Mouse (Mus musculus): ENCODE data around the gene Slc38a3. TPM values are rescaled to one million over a fixed set of nuclear protein-coding genes. Genes with fewer than 3 reads are reported as not detected.

Slc38a3 gene
- polyA plus RNA-seq, 1 experiment from 2014 or later = 8.1 TPM

GRCm38 (mm10) chr9:107643544-107644214 is 25.7 kb downstream of the Slc38a3 start:
- WGBS = 89% methylated on average over 13 of the region's 13 CpGs
- H3K4me3 ChIP-seq (replicated peaks) = no peak overlapping the region
- H3K27ac ChIP-seq = no peak overlapping the region
- H3K27me3 ChIP-seq = no peaks in the 10 kb centered on the region
- H3K4me2 ChIP-seq = peak overlapping the region; percentile 73; the same call in 1 of the 2 replicates
- no peaks in the 10 kb centered on the region for H3K9me3 ChIP-seq (replicated peaks)
- peaks cover 24% of the 10 kb centered on the region for H3K4me1 ChIP-seq
- no peaks in the 10 kb centered on the region for H3K36me3 ChIP-seq
- no peak for ATAC-seq (replicated peaks; ENCODE audit: low FRiP score)
- H3K9ac ChIP-seq = no peak overlapping the region

- no peak overlapping the region for H3K4me3 ChIP-seq (replicated peaks)
- no peak overlapping the region for H3K27ac ChIP-seq
- H3K27me3 ChIP-seq = no peaks in the 10 kb centered on the region
- H3K4me1 ChIP-seq = peaks cover 31% of the 10 kb centered on the region
- H3K9me3 ChIP-seq (replicated peaks) = no peaks in the 10 kb centered on the region
- ATAC-seq (replicated peaks; ENCODE audit: low FRiP score) = no peak
- 37% methylated on average over 8 of the region's 8 CpGs for WGBS
- no peaks in the 10 kb centered on the region for H3K36me3 ChIP-seq
- H3K4me2 ChIP-seq = no peak overlapping the region
- H3K9ac ChIP-seq = no peak overlapping the region
Measured at GRCm38 (mm10) chr9:107641666-107642065, 27.7 kb downstream of the Slc38a3 start.

- peaks cover 37% of the 10 kb centered on the region for H3K4me1 ChIP-seq
- H3K9ac ChIP-seq = no peak overlapping the region
- no peaks in the 10 kb centered on the region for H3K27me3 ChIP-seq
- no peak overlapping the region for H3K4me3 ChIP-seq (replicated peaks)
- no peaks in the 10 kb centered on the region for H3K36me3 ChIP-seq
- 0 out of 2 replicates have a peak overlapping the region, but pooled peaks have one; percentile 7 for H3K27ac ChIP-seq
- no peak overlapping the region for H3K4me2 ChIP-seq
- no peaks in the 10 kb centered on the region for H3K9me3 ChIP-seq (replicated peaks)
- 43% methylated on average over 8 of the region's 8 CpGs for WGBS
- no peak for ATAC-seq (replicated peaks; ENCODE audit: low FRiP score)
Measured at GRCm38 (mm10) chr9:107640257-107640772, 29.0 kb downstream of the Slc38a3 start.

- H3K27me3 ChIP-seq = no peaks in the 10 kb centered on the region
- H3K9me3 ChIP-seq (replicated peaks) = no peaks in the 10 kb centered on the region
- H3K4me2 ChIP-seq = no peak overlapping the region
- peaks cover 42% of the 10 kb centered on the region for H3K4me1 ChIP-seq
- no peak for ATAC-seq (replicated peaks; ENCODE audit: low FRiP score)
- no peak overlapping the region for H3K4me3 ChIP-seq (replicated peaks)
- 34% methylated on average over 7 of the region's 7 CpGs for WGBS
- H3K9ac ChIP-seq = no peak overlapping the region
- H3K36me3 ChIP-seq = no peaks in the 10 kb centered on the region
- H3K27ac ChIP-seq = no peak overlapping the region
Measured at GRCm38 (mm10) chr9:107637070-107637469, 32.3 kb downstream of the Slc38a3 start.

- Histone ChIP-seq H3K36me3 (peaks cover 8% of the 10 kb centered on the region; the same call in 1 of the 2 replicates), H3K4me1 (peaks cover 54% of the 10 kb centered on the region), H3K27ac (peak within 1 kb of the TSS; percentile 92), H3K9me3 (replicated peaks) (no peaks in the 10 kb centered on the region), H3K27me3 (no peaks in the 10 kb centered on the region), H3K4me3 (replicated peaks) (peak within 1 kb of the TSS; percentile 93), H3K9ac (peak within 1 kb of the TSS; percentile 97), H3K4me2 (peak within 1 kb of the TSS; percentile 96)
- ATAC-seq (replicated peaks; ENCODE audit: low FRiP score) = peak; percentile 97
- 2% methylated on average over 38 of the region's 38 CpGs for WGBS
Measured at GRCm38 (mm10) chr9:107635279-107636028, 33.9 kb downstream of the Slc38a3 start, which contains the start of gene Gnai2. TSS of gene Gnai2 (minus strand) at chr9:107635367.

GRCm38 (mm10) chr9:107634406-107635278 is 34.7 kb downstream of the Slc38a3 start:
- Histone ChIP-seq H3K27ac (peak overlapping the region; percentile 92), H3K9ac (peak overlapping the region; percentile 97), H3K4me3 (replicated peaks) (peak overlapping the region; percentile 93), H3K27me3 (no peaks in the 10 kb centered on the region), H3K36me3 (peaks cover 8% of the 10 kb centered on the region; the same call in 1 of the 2 replicates), H3K4me1 (peaks cover 59% of the 10 kb centered on the region), H3K4me2 (peak overlapping the region; percentile 96), H3K9me3 (replicated peaks) (no peaks in the 10 kb centered on the region)
- under 1% methylated on average over 35 of the region's 35 CpGs for WGBS
- peak; percentile 1; the same call in 1 of the 2 replicates for ATAC-seq (replicated peaks; ENCODE audit: low FRiP score)

- H3K27me3 ChIP-seq = no peaks in the 10 kb centered on the region
- H3K4me1 ChIP-seq = peaks cover 67% of the 10 kb centered on the region
- H3K9ac ChIP-seq = peak overlapping the region; percentile 97
- peaks cover 8% of the 10 kb centered on the region; the same call in 1 of the 2 replicates for H3K36me3 ChIP-seq
- H3K4me3 ChIP-seq (replicated peaks) = peak overlapping the region; percentile 93
- H3K9me3 ChIP-seq (replicated peaks) = no peaks in the 10 kb centered on the region
- peak overlapping the region; percentile 96 for H3K4me2 ChIP-seq
- H3K27ac ChIP-seq = peak overlapping the region; percentile 92
- ATAC-seq (replicated peaks; ENCODE audit: low FRiP score) = no peak
- WGBS = 3% methylated on average over 15 of the region's 15 CpGs
Measured at GRCm38 (mm10) chr9:107633661-107634405, 35.5 kb downstream of the Slc38a3 start.

- H3K36me3 ChIP-seq = peaks cover 8% of the 10 kb centered on the region; the same call in 1 of the 2 replicates
- WGBS = under 1% methylated on average over 32 of the region's 33 CpGs
- peak overlapping the region; percentile 97 for H3K9ac ChIP-seq
- H3K9me3 ChIP-seq (replicated peaks) = no peaks in the 10 kb centered on the region
- H3K4me2 ChIP-seq = peak overlapping the region; percentile 96
- peaks cover 74% of the 10 kb centered on the region for H3K4me1 ChIP-seq
- H3K27ac ChIP-seq = peak overlapping the region; percentile 92
- peak overlapping the region; percentile 93 for H3K4me3 ChIP-seq (replicated peaks)
- no peaks in the 10 kb centered on the region for H3K27me3 ChIP-seq
- ATAC-seq (replicated peaks; ENCODE audit: low FRiP score) = peak; percentile 14; the same call in 1 of the 2 replicates
Measured at GRCm38 (mm10) chr9:107633091-107633660, 36.2 kb downstream of the Slc38a3 start.

- Histone ChIP-seq H3K27ac (peak overlapping the region; percentile 92), H3K36me3 (peaks cover 8% of the 10 kb centered on the region; the same call in 1 of the 2 replicates), H3K4me1 (peaks cover 81% of the 10 kb centered on the region), H3K9me3 (replicated peaks) (no peaks in the 10 kb centered on the region), H3K4me3 (replicated peaks) (peak overlapping the region; percentile 93), H3K9ac (peak overlapping the region; percentile 97), H3K4me2 (peak overlapping the region; percentile 96), H3K27me3 (no peaks in the 10 kb centered on the region)
- 64% methylated on average over 6 of the region's 6 CpGs for WGBS
- no peak for ATAC-seq (replicated peaks; ENCODE audit: low FRiP score)
Measured at GRCm38 (mm10) chr9:107632478-107632877, 36.9 kb downstream of the Slc38a3 start.

GRCm38 (mm10) chr9:107631861-107632260 is 37.5 kb downstream of the Slc38a3 start:
- ATAC-seq (replicated peaks; ENCODE audit: low FRiP score) = no peak
- peak overlapping the region; percentile 92 for H3K27ac ChIP-seq
- no peaks in the 10 kb centered on the region for H3K27me3 ChIP-seq
- no peaks in the 10 kb centered on the region for H3K9me3 ChIP-seq (replicated peaks)
- H3K4me2 ChIP-seq = peak overlapping the region; percentile 96
- 89% methylated on average over 8 of the region's 8 CpGs for WGBS
- H3K4me1 ChIP-seq = peaks cover 82% of the 10 kb centered on the region
- H3K36me3 ChIP-seq = peaks cover 8% of the 10 kb centered on the region; the same call in 1 of the 2 replicates
- peak overlapping the region; percentile 97 for H3K9ac ChIP-seq
- H3K4me3 ChIP-seq (replicated peaks) = peak overlapping the region; percentile 93; the same call in 1 of the 2 replicates
